Mouse (Mus musculus): ENCODE measurements around the gene Mcrip2.
"Not testable (repeated sequence)": the region's sequence is repeated elsewhere in the genome, so short reads cannot be mapped to it uniquely, and the experiment has no call there.

Gene Mcrip2

DNA sequence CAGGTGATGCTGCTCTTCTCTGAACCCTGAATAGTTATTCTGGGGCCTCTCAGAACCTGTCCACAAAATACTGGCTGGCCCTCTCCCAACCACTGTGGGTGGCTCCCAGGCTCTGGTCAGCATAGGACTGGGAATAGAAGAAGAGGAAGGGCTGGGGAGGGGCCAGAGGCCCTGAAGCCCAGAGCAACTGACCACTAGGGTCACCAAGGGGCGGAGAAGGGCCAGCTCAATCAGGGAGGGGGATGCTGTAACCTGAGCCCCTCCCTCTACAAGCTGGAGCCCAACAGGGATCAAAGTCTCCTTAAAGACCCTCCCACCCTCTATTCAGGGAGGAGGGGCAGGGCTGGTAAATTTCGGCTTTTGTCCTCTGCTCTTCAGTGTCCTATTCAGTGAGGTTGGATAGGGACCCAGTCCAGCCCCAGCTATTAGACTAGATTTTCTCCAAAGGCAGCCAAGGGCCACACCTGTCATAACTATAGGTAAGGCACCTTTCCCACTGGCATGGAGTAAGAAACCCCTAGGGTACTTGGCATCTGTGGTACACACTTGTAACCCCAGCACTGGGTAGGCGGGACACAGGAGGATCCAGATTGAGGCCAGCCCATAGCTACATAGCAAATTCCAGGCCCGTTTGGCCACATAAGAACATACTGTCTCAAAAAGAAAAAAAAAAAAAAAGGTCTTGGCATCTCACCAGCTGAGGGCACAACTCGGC, 11.8 kb upstream of the Mcrip2 start, which contains the start of gene Wfikkn1:
Wfikkn1 (minus strand) TSS at position 663 of the 715 bp plus-strand sequence.
- DNase-seq, result no peak

DNA sequence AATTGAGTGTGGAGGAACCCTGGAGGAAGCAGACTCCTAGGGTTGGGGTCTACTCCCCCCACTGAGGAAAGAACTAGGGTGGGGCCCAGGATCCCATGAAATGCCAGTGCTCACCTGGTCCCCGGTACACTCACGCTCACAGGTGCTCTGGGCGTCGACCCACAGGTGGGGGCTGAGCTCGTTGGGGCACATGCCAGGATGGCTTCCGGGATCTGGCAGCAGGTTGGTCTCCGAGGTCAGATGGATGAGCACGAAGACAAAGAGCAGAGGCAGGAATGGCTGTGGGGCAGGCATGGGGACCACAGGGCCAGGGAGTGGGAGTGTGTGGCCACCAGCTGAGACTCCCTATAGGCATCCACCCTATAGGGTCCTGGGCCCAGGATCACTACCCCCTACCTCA, 11.2 kb upstream of the Mcrip2 start:
- no peak for DNase-seq

DNA sequence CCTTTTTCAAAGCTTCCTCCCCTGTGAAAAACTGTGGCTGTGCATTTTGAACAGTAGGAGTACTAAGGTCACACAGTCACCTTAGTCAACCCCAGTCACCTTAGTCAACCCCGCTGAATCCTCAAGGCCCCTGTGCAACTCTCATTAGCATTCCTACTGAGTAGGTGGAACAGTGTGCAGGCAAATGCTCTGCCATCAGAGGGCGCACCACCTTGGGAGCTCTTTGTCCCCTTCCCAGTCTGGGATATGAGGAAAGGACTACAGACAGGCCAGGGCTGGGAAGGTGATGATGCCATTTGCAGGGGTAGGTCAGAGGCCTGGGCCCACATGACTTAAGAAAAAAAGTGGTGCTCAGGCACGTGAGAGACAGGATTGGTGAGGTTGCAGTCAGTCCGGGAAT, 10.7 kb upstream of the Mcrip2 start:
- DNase-seq, result no peak

DNA sequence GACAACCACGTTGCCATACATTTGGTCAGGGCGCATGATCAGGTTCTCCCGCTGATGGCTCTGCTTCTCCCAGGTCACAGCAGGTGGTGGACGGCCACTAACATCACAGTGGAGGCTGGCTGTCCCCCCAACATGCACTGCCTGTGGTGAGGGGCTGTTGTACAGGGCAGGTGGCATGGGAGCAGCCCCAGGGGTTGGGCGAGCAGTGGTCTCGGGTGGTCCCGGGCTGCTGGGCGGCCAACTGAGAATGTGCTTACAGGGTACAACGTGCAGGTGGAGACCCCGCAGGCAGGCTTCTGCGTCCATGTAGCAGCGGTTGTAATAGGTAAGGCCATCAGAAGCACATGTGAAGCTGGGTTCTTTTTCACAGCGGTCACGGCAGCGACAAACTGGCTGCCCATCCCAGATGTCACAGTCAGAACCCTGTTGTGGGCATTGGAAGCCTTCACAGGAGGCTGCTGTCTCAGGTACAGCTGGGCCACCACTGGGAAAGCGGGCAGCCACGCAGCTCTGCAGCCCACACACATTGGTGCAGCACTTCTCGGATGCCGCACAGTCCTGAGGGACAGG, 10.1 kb upstream of the Mcrip2 start:
- no peak for DNase-seq

DNA sequence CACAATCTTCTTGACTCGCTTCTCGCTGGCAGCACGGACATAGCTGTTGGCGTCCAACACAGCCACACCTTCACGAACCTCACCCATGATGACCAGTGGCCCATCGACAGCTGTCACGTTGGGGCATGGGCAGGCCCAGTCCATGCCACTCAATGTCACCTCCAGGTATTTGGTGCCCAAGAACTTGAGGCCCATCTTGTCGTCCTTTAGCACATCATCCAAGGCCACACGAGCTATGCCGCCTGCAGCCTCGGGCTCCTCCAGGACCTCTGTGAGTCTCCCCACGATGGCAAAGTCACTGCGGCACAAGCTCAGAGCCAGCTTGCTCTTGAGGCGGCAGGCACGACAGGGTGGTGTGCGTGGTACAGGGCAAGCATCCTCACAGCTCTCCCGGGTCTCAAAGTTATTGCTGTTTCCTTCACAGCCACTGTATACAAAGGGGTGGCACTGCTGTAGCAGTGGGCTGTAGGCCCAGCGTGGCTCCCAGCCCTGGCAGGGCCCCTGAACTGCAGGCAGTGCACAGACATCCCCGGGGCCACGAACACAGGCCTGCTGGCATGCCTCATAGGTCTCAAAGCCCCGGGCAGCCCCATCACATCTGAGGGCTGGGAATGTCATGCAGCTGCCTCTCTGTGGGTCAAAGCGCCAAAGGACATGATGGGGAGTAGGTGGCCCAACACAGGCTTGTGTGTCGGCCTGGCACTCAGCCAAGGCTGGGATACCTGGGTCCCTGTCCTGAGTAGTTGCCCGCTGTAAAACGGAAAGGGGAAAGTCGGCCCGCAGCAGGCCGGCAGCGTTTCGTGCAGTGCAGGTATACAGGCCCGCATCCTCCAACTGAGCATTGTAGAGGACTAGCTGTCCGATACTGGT, 9.4 kb upstream of the Mcrip2 start:
- no peak for DNase-seq

DNA sequence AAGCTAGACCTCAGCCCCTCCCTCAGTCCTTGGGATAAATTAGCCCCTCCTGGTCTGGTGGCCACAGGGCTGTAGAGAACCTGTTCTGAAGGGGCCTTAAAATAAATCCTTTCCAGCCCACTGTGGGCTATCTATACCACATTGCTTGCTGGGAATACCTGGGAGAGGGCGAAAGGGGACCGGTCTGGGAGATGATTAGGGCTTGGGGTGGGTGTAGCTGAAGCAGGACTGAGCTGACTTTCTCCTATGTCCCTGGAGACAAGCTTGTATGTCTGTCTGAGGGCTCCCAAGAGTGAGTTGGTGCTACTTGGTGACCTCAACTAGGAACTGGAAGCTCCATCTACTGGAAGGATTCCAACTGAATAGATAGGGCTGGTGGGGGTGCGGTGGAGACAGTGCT, 8.5 kb upstream of the Mcrip2 start:
- no peak for DNase-seq

DNA sequence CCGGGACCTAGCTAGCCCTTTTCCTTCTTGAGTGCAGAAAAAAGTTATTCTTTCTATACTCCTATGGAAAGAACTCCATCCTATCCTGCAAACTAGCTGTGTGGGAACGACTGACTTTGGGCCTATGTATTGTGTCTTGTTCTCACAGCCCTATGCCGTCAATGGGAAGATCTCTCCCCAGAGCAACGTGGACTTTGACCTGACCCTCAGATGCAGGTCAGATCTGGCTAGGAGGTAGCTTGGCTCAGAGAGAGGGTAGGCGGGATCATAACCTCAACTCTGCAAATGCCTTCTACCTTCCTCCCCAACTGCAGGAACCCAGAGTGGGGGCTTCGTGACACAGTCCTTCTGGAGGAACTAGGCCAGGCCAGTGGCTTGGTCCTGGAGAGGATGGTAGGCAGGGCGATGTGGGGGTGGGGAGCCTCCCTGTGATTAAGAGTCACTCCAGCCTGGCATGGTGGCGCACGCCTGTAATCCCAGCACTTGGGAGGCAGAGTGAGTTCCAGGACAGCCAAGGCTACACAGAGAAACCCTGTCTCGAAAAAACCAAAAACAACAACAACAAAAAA, 7.9 kb upstream of the Mcrip2 start:
- DNase-seq, result no peak

DNA sequence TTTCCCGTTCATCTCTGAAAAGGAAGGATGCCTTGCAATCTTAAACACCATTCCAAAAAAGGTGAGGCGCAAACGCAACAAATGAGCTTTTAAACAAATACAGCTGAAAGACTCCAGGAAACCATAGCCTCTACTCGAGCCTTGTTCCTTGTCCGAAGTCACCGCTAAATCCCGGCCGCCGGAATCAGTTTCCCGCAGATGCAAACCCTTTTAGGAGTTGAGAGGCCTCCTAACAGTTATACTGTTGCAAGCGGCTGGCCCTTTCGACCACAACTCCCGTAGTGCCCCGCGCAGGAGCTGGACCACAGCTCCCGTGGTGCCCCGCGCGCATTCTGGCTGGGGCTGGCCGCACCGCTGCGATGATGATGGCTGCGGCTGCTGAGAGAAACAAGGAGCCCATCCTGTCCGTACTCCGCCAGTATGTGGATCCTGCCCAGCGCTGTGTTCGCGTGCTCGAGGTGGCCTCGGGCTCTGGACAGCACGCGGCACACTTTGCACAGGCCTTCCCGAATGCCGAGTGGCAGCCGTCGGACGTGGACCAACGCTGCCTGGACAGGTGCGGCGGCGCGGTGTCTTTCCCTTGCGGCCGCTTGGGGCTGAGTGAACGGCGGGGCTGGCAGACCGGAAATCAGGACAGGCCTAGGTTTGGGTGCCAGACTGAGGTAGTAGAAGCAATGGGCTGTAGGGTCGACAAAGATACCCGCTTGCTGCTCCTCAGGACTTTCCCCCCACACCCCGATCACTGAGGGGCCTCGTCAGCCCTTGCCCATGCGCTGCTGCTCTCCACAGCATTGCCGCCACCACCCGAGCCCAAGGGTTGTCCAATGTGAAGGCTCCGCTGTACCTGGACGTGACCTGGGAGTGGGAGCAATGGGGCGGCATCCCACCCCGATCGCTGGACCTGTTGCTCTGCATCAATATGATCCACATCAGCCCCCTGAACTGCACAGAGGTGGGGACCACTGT, 6.9 kb upstream of the Mcrip2 start:
- DNase-seq, result peak; percentile 70 to 77

DNA sequence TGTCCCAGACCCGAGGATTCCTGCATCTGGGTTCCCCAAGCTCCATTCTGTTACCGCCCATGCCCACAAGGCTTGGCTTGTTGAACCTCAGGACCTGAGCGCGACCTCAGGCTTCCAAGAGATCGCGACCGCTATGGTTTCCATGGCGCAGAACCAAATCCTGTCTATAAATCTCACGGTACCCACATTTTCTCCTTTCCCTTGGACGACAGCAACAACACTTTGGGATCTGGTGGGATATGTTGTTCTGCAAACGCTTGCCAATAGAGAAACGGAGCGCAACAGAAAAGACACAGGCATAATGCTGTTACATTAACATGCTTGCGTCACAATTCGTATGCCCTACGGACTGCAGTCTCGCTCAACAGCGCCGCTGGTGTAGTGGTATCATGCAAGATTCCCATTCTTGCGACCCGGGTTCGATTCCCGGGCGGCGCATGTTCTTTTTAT, 6.2 kb upstream of the Mcrip2 start, which contains the start of gene Mettl26:
Mettl26 (plus strand) TSS at position 354 of the 450 bp plus-strand sequence.
- DNase-seq, result peak; percentile 79 to 87

DNA sequence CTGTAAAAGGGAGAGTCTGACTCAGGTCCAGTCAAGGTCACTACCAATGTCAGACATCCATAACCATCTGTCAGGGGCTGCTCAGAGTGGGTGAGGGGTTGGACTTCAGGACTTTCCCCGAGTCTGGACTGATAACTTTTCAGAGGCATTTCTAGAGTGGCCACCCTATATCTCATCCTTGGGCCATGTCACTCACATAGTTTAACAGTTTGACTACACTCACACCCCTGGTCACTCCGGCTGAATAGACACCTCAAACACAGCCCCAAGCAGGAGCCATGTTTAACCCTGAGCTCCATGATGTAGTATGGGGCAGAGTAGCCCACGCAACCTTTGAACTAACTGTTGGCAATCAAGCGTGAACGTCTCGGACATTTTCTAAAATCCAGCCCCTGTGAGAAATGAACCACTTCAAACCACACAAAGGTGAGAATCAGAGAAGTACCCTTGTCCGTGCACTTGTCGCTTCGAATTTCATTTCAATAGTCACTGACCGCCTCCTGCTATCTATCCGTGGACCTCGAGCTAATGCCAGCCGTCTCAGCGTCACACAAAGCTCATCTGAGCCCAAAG, 5.7 kb upstream of the Mcrip2 start:
- no peak for DNase-seq

DNA sequence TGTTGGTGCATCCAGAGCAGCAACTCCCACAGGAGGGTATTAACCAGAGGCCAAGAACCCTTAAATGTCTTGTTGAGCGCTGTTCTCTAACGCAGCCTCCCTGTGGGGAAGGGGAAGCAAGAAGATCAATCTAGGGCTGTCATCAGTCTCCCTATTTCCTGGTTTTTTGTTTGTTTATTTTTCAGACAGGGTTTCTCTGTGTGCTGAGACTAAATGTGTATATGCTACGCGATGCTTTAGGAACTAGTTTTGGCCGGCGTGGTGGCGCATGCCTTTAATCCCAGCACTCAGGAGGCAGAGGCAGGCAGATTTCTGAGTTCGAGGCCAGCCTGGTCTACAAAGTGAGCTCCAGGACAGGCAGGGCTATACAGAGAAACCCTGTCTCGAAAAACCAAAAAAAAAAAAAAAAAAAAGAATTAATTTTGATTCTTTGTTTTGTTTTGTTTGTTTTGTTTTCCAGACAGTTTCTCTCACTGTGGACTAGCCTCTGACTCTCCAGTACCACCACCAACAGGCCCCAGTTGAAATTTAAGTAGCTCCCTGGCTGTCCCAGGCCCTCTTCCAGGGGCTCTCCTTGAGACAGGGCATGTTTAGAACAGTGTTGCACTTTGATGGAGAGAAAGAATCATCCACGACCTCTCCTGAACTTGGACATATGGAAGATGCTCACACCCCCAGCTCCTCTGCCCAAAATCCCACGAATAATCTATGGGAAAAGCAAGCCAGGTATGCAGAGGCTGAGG, 5.0 kb upstream of the Mcrip2 start:
- no peak for DNase-seq

DNA sequence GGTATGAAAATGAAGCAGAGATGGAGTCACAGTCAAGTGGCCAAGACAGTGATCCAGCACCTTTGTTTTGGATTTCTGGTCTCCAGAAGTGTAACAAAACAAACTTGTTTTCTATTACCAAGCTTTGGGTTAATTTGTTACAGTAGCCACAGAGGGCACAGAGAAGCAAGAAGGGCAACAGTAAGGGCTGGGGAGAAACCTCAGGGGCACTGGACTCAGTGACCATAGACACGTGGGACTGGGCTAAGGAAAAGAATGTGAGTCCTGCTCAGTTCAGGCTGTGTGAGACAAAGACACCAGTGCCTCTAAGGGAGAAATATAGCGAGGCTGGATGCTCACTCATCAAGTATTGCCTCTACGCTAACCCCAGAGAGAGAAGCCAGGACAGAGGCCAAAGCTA, 4.1 kb upstream of the Mcrip2 start:
- no peak for DNase-seq

DNA sequence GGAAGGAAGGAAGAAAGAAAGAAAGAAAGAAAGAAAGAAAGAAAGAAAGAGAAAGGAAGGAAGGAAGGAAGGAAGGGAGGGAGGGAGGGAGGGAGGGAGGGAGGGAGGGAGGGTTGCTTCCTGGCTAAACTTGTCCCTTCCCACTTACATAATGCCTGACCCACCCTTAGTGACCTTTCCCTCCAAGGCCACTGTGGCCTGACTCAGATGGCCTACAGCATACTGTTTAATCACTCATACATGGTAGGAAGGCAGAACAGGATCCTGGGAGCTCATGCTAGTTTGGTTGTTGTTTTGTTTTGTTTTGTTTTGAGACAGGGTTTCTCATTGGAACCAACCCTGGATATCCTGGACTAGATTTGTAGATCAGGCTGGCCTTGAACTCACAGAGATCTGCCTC, 3.0 kb upstream of the Mcrip2 start:
- DNase-seq, result not testable (repeated sequence)

DNA sequence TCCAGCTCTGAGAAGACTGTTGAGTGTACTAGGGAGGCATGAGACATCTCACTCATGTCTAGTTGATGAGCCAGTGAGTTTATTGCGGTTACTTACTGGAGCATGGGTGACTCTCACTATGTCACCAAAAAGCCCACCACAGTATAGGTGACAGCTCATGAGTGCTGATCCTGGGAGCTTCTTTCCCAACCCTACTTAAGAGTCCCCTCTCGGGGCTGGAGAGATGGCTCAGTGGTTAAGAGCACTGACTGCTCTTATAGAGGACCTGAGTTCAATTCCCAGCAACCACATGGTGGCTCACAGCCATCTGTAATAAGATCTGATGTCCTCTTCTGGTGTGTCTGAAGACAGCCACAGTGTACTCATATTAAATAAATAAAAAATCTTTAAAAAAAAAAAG, 1.4 kb upstream of the Mcrip2 start:
- DNase-seq, result no peak

DNA sequence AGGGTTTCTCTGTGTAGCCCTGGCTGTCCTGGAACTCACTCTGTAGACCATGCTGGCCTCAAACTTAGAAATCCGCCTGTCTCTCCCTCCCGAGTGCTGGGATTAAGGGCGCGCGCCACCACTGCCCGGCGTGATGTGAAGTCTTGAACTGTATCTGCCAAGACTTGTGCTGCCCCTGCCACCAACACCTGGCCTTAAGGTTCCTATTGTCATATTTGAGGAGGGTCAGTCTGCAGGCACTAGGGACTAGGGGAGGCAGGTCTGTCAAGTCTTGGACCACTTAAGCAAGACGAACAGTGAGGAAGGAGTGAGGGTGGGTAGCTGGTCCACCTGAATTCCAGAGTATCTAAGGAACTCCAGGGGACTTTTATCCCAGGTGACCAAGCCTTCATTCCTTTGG, 934 bp upstream of the Mcrip2 start:
- DNase-seq, result no peak

DNA sequence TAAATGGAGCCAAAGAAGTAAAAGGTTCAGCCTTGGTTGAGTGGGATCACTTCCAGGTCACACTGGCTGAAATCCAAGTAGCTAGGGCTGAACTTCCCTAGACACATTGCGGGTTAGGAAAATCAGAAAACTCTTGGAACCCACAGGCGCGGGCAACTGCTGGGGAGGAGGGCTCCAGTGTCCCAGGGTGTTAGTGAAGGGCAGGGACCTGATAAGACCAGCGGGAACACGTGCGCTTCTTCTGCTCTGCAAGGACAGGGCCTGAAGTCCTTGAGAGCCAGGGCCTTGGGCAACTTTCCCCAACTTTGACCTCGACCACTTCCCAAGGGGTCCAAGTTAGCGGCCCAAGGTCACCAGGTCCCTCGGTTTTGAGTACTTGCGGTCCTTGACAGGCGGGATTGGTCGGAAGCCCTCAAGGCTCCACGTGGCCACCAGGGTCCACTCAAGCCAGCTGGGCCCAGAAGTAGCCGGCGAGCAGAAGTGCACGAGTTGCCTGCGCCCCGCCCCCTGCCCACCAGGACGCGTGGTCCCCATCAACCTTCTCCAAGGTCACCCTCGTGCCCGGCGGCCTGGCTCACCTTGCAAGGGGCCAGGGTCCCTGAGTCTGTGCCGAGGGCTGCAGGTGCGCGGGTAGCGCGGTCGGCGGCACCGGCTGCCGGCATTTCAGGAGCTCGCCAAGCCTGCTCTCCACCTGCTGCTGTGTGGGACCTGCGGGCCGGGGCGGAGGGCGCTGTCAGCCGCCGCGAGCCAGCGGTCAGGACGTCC, 546 bp downstream of the Mcrip2 start:
- DNase-seq, result peak in 1 of 2 experiments; percentile 40

DNA sequence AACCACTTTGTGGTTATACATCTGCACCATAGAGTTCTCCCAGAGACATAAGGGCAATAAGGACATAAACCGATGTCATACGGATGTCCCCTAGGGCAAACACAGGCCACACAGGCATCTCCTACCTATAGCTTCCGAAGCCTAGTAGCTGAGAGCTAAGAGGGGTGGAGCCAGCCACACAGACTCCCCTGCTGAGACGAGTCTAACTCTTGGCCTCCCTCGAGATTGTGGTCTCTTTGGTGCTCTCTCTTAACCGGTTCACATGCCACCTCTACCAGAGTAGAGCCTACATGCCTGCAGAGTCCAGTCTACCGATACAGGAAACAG, 1.1 kb downstream of the Mcrip2 start:
- DNase-seq, result no peak

DNA sequence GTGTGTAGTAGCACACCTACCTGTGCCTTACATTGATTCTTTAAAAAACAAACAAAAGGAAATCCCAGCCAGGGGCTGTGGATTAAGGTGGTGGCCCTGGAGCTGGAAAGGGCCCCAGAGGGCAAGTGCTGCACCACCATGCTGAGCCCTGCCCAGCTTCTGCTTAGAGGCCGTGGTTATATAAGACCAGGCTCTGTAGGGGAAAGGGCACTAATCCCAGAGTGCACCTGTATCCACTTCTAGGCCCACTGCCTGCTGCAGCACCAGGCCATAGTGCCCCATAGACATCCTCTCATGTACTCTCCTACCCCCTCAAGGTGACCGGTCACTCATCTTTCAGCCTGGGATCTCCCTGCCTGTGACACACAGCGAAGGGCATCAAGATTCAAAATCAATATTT, 2.4 kb downstream of the Mcrip2 start:
- DNase-seq, result no peak

DNA sequence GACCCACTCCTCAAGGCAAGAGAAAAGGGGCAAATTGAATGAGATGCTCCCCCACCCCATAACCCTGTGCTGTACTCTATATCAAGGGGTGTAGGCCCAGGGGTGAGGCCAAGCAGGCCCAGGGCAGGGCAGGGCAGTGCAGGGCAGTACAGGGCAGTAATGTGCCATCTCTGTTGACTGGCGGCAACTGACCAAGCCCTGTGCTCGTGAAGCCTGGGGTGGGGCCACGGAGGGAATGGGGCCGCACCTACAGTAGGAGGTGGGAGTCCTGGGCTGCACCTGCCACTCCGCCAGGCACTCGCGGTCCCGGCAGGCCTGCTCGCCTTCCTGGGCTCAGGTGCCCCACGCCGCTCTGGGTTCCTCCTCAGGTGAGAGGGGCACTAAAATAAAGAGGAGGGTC, 3.3 kb downstream of the Mcrip2 start:
- DNase-seq, result no peak

DNA sequence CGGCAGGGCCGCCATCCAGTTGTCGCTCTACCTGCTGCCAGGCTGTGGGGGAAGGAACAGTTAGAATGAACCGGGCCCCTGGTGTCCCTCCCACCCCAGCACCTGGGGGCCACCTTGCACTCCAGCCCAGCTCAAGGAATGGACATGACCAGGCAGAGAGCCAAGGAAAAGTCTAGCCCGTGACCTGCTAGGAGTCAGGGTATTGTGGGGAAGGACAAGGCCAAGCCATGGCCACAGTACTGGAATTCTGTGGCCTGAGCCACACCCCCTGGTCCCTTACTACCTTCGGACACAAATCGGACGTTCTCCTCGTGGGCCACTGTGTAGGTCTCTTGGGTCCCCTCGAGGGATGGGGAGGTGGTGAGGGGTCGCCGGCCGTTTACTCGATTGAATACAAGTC, 4.3 kb downstream of the Mcrip2 start:
- no peak for DNase-seq

All from thymus, adult 18-20 months (tissue).